Mouse (Mus musculus) brain, embryonic 14.5 days (tissue): ENCODE results near the gene Bcl2. TPM values are rescaled to one million over a fixed set of nuclear protein-coding genes. Genes with fewer than 3 reads are reported as not detected.

ENCODE experiments used
- DNase-seq: peaks from one replicate; pipeline ENCODE4 v3.0.0-alpha.2; 2011; ENCODE audit warnings: low read depth
- CTCF ChIP-seq: fragments of 200-500 bp; IDR thresholded peaks from 2 replicates; pipeline ENCODE4 v1.5.1; 2012; ENCODE audit warnings: inconsistent platforms, mild to moderate bottlenecking, moderate library complexity, borderline replicate concordance; ENCODE audit not compliant: insufficient read depth, insufficient read length; ENCODE audit errors: extremely low read depth
- POLR2A ChIP-seq: fragments of 200-500 bp; IDR thresholded peaks from 2 replicates; pipeline ENCODE4 v1.6.1; 2012; ENCODE audit warnings: mild to moderate bottlenecking, inconsistent platforms, borderline replicate concordance; ENCODE audit not compliant: poor library complexity, insufficient read depth, insufficient read length, severe bottlenecking; ENCODE audit errors: extremely low read depth
- polyA plus RNA-seq: library from polyadenylated mRNA; depleted of rRNA; stranded (reverse); fragments of >200 nt; gene quantifications from 2 replicates; pipeline ENCODE4 v1.2.3, GENCODE M21; 2012

Gene Bcl2
- polyA plus RNA-seq, 1 experiment, result 7.7 TPM

DNA sequence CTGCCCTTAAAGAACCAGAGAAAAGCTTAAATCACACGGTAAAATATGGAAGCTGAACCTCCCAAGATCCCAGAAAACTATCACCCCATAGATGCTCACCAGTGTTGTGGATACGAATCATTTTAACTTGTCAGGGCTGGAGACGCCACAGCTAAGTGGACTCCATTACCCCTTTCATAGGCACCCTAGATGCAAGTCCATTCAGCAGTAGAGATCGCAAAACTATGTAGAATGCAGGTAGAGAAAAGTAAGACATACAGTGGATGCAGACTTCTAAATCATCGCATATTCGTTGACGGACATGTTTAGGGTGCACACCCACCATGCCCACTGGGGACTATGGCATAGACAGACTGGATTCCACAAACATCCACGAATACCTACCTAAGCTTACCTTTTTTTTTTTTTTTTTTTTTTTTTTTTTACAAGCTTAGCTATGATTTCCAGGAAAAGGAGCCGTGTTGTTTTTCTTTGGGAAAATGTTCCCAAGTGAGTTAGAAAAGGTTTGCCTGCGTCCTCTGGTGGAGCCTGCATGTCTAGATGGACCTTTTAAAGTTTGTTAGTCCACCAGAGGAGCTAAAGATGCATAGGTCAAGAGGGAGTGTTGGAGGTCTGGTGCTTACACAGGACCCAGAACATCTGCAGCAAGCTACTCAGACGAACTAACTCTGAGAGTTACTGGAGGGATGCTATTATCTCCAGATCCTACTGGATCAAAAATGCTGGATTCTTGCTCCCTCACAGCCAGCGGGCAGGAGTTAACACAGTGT, 2.5 kb downstream of the Bcl2 start:
- peak; percentile 13 for DNase-seq

DNA sequence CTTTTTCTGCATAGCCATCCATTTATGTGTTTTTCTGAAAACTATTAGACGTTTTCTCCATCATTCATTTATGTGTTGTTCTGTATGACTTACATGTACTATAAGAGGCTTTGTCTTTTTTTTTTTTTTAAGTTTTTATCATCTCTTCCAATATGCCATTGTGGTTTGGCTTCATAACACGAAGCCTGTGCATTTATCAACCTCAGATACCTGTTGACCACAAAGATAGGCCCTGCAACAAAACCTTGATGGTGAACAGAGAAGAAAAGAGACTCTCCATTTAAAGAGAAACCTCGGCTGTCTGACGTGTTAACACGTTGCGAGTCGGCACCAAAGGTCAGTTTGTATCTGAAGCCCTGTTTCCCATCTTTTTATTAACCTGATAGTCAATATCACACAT, 3.9 kb downstream of the Bcl2 start:
- no peak for DNase-seq
- TF ChIP-seq POLR2A (no peak), CTCF (no peak)

More for the DNA sequence above, 2.5 kb downstream of the Bcl2 start:
- TF ChIP-seq CTCF (no peak), POLR2A (no peak)

DNA sequence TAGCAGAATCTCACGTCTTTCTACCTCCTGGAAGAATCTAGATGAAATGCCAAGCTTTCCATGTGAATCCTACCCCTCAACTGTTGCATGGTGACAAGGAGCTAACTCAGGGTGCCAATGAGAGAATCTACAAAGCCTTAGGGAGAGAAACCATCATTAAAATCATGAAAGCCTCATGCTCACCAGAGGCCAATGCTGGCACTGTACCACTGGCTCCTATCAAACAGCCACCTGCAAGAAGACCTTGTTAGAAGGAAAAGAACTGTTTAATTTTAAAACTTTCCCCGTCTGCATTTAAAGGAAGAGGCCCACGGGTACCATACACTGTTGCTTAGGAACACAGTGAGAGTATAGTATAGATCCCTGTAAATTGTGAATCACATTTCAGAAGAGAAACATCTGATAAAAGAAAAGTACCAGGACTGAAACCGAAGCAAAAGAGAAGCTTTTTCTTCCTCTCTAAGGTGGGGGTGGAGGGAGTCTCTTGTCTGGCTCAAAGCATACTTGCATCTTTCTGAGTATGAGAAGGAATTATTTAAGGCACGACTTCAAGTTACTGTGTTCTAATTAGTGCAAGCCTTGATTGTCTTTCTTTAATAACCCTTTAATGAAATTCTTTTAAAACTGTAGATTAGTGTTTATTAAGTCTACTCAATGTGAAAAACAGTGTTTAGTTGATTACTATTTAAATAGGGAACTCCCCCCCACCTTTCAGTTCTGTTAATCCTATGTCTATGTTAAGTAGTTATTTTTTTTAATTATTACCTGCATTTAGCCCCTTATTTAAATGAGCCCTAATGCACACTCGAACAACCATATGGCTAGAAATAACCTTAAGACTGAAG, 6.8 kb downstream of the Bcl2 start:
- TF ChIP-seq CTCF (no peak), POLR2A (no peak)
- peak; percentile 76 for DNase-seq

DNA sequence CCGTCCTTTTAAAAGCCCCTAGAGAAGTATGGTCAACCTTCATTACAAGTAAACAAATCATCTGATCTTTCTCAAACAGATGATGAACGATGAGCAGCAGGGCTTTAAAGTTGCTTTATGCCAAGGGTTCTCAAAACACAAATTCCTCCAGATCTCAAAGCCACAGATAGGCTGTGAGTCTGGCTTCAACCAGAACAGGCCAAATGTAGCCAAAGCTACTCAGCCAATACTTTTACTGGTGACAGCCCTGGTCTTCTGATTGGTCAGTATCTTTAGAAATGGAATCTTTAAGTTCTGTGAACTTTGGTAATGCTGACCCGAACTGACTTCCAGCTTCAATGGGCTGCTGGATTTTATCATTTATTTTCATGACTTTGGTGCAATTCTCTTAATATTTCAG, 10.9 kb downstream of the Bcl2 start:
- DNase-seq, result no peak
- no peak for TF ChIP-seq CTCF
- TF ChIP-seq POLR2A, result no peak

DNA sequence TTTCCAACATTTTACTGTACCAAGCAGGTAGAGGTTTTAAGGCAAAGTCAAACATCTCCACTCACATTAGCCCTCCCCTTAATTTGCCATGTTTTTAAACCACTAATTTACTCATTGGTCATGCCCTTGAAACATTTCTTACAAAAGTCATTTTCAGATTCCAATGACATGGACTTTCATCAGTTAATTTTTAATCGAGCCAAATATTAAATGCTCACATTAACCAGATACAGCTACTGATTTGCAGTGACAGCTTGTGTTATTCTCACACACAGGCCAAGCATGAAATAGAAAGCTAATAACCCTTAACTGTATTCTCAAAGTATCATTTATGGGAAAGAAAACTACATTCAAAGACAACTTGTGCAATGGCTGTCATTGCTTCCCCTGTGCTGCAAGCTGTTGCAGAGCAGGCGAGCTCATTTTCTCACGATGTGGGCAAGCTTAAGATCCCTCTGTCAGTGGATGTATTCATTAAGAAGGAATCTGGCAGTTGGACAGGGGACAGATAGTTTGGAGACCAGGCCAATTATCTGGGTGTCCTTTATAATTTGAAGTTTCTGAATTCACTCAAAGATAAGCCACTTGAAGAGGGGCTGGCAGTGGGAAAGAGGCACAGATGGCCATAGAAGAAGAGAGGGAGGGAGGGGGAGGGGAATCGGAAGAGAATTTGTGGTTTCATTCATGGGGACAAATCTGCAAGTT, 11.5 kb downstream of the Bcl2 start:
- TF ChIP-seq CTCF, result no peak
- TF ChIP-seq POLR2A, result no peak
- peak; percentile 95 for DNase-seq

DNA sequence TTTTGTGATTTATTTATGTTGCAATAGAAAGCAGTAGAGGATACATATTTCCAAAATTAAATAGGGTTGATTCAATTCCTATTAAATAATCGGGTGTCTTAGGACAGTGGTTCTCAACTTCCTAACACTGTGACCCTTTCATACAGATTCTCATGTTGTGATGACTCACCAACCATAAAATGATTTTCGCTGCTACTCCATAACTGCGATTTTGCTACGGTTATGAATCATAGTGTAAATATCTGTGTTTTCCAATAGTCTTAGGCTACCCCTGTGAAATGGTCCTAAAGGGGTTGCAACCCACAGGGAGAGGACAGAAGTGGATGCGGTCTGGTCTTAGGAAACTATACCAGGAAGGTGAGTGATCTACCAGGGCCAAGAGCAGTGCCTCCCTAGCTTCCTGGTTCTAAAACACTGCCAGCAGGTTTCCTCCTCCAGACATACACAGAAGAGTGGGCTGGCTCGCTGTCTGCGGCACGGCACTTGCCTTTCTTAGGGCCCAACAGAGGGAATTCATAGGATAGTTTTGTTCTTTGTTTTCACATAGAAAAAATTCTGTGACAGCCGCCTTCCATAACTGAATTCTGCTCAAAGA, 13.5 kb downstream of the Bcl2 start:
- no peak for TF ChIP-seq CTCF
- no peak for TF ChIP-seq POLR2A
- no peak for DNase-seq

DNA sequence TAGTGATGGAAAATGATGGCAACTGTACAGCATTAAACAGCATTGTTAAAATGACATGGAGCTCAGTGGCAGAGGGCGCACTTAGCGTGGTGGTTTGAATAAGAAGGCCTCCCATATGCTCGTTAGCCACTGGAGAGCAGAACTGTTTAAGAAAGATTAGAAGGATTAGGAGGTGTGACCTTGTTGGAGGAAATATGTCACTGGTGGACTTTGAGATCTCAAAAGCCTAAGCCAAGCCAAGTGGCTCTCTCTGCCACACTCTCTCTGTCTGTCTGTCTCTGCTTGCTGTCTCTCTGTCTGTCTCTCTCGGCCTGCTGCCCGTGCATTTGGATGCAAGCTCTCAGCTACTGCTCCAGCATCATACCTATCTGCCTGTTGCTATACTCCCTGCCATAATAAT, 17.6 kb downstream of the Bcl2 start:
- TF ChIP-seq POLR2A, result no peak
- no peak for TF ChIP-seq CTCF
- DNase-seq, result peak; percentile 15

DNA sequence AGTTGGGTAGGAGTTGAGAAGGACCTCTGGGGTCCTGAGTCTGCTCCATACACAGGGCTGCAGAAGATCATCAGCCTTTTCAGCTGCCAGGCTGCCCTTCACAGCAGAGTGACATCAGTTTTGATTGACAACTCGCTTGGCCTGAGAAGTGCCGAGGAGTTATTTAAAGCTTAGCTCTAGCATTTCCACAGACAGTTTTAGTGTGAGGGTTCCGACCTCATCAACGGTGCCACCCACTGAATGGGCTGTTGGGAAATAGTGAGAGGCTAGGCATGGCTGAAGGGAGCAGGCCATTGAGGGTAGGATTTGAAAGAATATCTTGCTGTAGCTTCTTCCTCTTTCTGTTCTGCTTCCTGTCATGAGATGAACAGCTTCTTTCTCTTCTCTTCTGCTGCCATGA, 18.4 kb downstream of the Bcl2 start:
- TF ChIP-seq POLR2A (no peak), CTCF (no peak)
- no peak for DNase-seq

DNA sequence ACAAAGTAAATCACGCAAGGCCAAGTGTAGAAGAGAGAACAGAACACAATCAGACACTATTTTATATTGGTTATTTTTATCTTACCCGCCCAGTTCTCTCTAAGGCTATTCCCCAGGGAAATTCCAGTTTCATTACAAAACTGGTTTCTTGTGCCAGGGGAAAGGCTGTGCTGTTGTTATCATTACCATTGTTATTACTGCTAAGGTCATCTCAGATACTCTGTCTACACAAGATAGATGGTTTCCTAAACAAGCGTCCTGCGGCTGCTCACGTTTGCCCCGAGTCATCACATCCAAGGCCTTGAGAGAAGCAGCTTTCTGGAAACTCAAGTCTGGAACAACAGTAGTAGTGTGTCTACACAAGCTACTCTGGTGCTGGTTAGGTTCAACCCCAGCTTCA, 19.8 kb downstream of the Bcl2 start:
- no peak for TF ChIP-seq POLR2A
- no peak for TF ChIP-seq CTCF

DNA sequence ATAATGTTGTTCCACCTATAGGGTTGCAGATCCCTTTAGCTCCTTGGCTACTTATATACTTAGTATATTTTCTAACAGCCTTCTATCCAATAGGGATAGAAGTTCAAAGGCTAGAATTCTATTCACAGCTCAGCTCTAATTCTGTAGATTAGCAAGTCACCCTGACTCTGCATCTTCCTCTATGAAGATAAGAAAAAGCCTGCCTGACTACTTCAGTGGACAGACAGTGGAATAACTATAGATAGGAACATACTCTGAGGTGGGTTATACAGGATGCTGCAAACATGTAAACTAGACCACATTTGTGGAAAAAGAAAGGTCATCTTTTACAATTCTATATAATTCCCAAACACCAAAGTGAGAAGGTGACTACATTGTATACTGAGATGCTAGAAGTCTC, 21.5 kb downstream of the Bcl2 start:
- no peak for DNase-seq
- TF ChIP-seq POLR2A (no peak), CTCF (no peak)

More for the DNA sequence above, 19.8 kb downstream of the Bcl2 start:
- no peak for DNase-seq

DNA sequence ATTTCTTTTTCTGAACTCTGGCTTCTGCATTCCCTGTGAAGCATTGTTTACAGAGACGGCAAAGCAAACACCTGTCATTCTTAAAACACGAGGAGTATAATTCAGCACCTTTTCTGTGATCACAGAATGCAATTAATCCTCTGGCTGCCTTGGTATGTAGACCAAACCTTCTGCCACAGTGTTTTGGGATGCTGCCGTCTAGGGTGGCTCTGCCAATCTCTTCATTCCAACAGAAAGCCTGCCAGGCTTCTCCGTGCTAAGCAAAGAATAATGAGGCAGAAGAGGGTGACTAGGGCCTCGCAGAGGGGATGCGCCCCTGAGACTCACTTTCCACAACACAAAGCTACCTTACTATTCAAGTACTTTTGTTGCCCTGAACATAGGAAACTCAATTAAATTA, 23.2 kb downstream of the Bcl2 start:
- peak; percentile 84 for DNase-seq
- no peak for TF ChIP-seq CTCF

DNA sequence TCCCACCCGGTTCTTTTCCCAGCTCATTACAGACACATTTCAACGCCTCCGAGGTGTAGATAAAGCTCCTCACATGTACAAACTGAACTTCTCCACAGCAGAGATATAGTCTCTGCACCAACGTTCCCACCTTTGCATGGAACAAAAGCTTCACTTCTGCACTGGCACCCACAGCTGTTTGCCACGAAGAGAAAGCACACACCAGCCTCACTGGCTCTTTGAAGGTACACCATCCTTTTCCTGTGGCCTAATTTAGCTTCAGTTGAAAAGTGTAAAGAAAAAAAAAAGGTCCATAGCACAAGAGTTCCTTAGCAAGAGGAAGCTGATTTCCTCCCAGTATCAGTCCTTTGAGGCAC, 25.9 kb downstream of the Bcl2 start:
- TF ChIP-seq POLR2A (no peak), CTCF (no peak)

More for the DNA sequence above, 25.9 kb downstream of the Bcl2 start:
- DNase-seq, result no peak
